Mouse (Mus musculus) neural tube, embryonic 14.5 days (tissue): ENCODE measurements at regions not wholly inside any gene's neighbourhood (a gene's known extent, or its start where the extent isn't known, plus 50 kb on each side); places are given as distances from the start of the nearest gene placed in this dataset.

Experiments
- ATAC-seq: fragments of 200-750 bp; cut with Nextera tagmentation; 2 replicates; pipeline ENCODE4 v1.8.0; 2017; ENCODE audit warnings: low read depth, mild to moderate bottlenecking, moderate TSS enrichment, moderate library complexity
- H3K27ac ChIP-seq: fragments of 300-500 bp; sonication (generic); 2 replicates; pipeline ENCODE4 v1.5.1; 2014; ENCODE audit warnings: low read depth, mild to moderate bottlenecking, control low read depth, low read length, moderate library complexity, mixed read lengths
- H3K27me3 ChIP-seq: fragments of 300-500 bp; sonication (generic); 2 replicates; pipeline ENCODE4 v1.6.1; 2014; ENCODE audit warnings: low read length; ENCODE audit not compliant: control insufficient read depth, insufficient read depth
- H3K36me3 ChIP-seq: fragments of 300-500 bp; sonication (generic); 2 replicates; pipeline ENCODE4 v1.6.1; 2014; ENCODE audit warnings: low read length, mixed read lengths; ENCODE audit not compliant: control insufficient read depth, insufficient read depth
- H3K4me1 ChIP-seq: fragments of 300-500 bp; sonication (generic); 2 replicates; pipeline ENCODE4 v1.6.1; 2014; ENCODE audit warnings: low read length; ENCODE audit not compliant: control insufficient read depth, insufficient read depth
- H3K4me2 ChIP-seq: fragments of 300-500 bp; sonication (generic); 2 replicates; pipeline ENCODE4 v1.6.1; 2014; ENCODE audit warnings: mild to moderate bottlenecking, low read depth, low read length, control low read depth
- H3K4me3 ChIP-seq: fragments of 300-500 bp; sonication (generic); 2 replicates; pipeline ENCODE4 v1.5.1; 2014; ENCODE audit warnings: low read depth, low read length, control low read depth, mixed read lengths
- H3K9ac ChIP-seq: fragments of 300-500 bp; sonication (generic); replicated peaks from 2 replicates; pipeline ENCODE4 v1.6.1; 2014; ENCODE audit warnings: low read depth, mild to moderate bottlenecking, control low read depth, low read length, mixed read lengths
- H3K9me3 ChIP-seq: fragments of 300-500 bp; sonication (generic); 2 replicates; pipeline ENCODE4 v1.6.1; 2016; ENCODE audit warnings: low read length; ENCODE audit not compliant: control insufficient read depth
- WGBS: fragments of 180-500 bp; shearing (Covaris S2); extraction: QIAGEN DNeasy Blood & Tissue Kit; methylation state at CpG from one replicate; pipeline ENCODE4 v1.1.7; 2014; 5-methylcytosine and 5-hydroxymethylcytosine counted together

- ATAC-seq = no peak
- H3K27me3 ChIP-seq = no peaks in the 10 kb centered on the region
- H3K4me1 ChIP-seq = no peaks in the 10 kb centered on the region
- no peaks in the 10 kb centered on the region for H3K36me3 ChIP-seq
- H3K4me3 ChIP-seq = no peak overlapping the region
- no peak overlapping the region for H3K4me2 ChIP-seq
- H3K9me3 ChIP-seq = no peaks in the 10 kb centered on the region
- no peak overlapping the region for H3K9ac ChIP-seq
- WGBS = 87% methylated on average over 7 of the region's 7 CpGs
- no peak overlapping the region for H3K27ac ChIP-seq
Measured at GRCm38 (mm10) chr10:85242701-85243100, 57.8 kb upstream of the Cry1 start.

- Histone ChIP-seq H3K4me1 (no peaks in the 10 kb centered on the region), H3K27me3 (no peaks in the 10 kb centered on the region), H3K4me3 (no peak overlapping the region), H3K4me2 (no peak overlapping the region), H3K27ac (no peak overlapping the region), H3K9ac (no peak overlapping the region), H3K36me3 (no peaks in the 10 kb centered on the region), H3K9me3 (no peaks in the 10 kb centered on the region)
- ATAC-seq = no peak
- 88% methylated on average over 6 of the region's 6 CpGs for WGBS
Measured at GRCm38 (mm10) chr10:85243556-85243955, 58.7 kb upstream of the Cry1 start.

GRCm38 (mm10) chr10:85265746-85266145, 80.9 kb upstream of the Cry1 start:
- H3K9me3 ChIP-seq = no peaks in the 10 kb centered on the region
- no peak overlapping the region for H3K4me3 ChIP-seq
- no peak overlapping the region for H3K4me2 ChIP-seq
- no peaks in the 10 kb centered on the region for H3K36me3 ChIP-seq
- H3K4me1 ChIP-seq = no peaks in the 10 kb centered on the region
- WGBS = 56% methylated on average over 5 of the region's 5 CpGs
- H3K27me3 ChIP-seq = no peaks in the 10 kb centered on the region
- H3K27ac ChIP-seq = no peak overlapping the region
- no peak overlapping the region for H3K9ac ChIP-seq
- ATAC-seq = no peak

- Histone ChIP-seq H3K9me3 (no peaks in the 10 kb centered on the region), H3K27ac (no peak overlapping the region), H3K9ac (no peak overlapping the region), H3K36me3 (no peaks in the 10 kb centered on the region), H3K27me3 (no peaks in the 10 kb centered on the region), H3K4me1 (no peaks in the 10 kb centered on the region), H3K4me2 (no peak overlapping the region), H3K4me3 (no peak overlapping the region)
- WGBS = 45% methylated on average over 10 of the region's 10 CpGs
- no peak for ATAC-seq
Measured at GRCm38 (mm10) chr10:85266148-85266547, 81.3 kb upstream of the Cry1 start.

GRCm38 (mm10) chr10:85266796-85267195, 81.9 kb upstream of the Cry1 start:
- 86% methylated on average over 4 of the region's 4 CpGs for WGBS
- ATAC-seq = no peak
- no peak overlapping the region for H3K4me2 ChIP-seq

GRCm38 (mm10) chr10:85270209-85270608, 85.3 kb upstream of the Cry1 start:
- H3K4me1 ChIP-seq = 0 out of 2 replicates have a peak, but pooled peaks cover 8% of the 10 kb centered on the region
- H3K36me3 ChIP-seq = no peaks in the 10 kb centered on the region
- no peak overlapping the region for H3K27ac ChIP-seq
- ATAC-seq = no peak
- no peaks in the 10 kb centered on the region for H3K27me3 ChIP-seq
- no peak overlapping the region for H3K4me2 ChIP-seq
- no peaks in the 10 kb centered on the region for H3K9me3 ChIP-seq
- H3K4me3 ChIP-seq = no peak overlapping the region
- no peak overlapping the region for H3K9ac ChIP-seq
- WGBS = 87% methylated on average over 6 of the region's 6 CpGs

More at GRCm38 (mm10) chr10:85266796-85267195, 81.9 kb upstream of the Cry1 start:
- H3K9me3 ChIP-seq = no peaks in the 10 kb centered on the region
- H3K27ac ChIP-seq = no peak overlapping the region
- H3K27me3 ChIP-seq = no peaks in the 10 kb centered on the region
- no peaks in the 10 kb centered on the region for H3K36me3 ChIP-seq
- 0 out of 2 replicates have a peak, but pooled peaks cover 5% of the 10 kb centered on the region for H3K4me1 ChIP-seq
- H3K9ac ChIP-seq = no peak overlapping the region
- no peak overlapping the region for H3K4me3 ChIP-seq

- Histone ChIP-seq H3K9ac (no peak overlapping the region), H3K9me3 (no peaks in the 10 kb centered on the region), H3K4me3 (no peak overlapping the region), H3K4me2 (no peak overlapping the region), H3K27me3 (no peaks in the 10 kb centered on the region), H3K27ac (no peak overlapping the region), H3K4me1 (0 out of 2 replicates have a peak, but pooled peaks cover 2% of the 10 kb centered on the region), H3K36me3 (no peaks in the 10 kb centered on the region)
- no peak for ATAC-seq
- WGBS = 95% methylated on average over 2 of the region's 2 CpGs
Measured at GRCm38 (mm10) chr10:85276793-85277192, 91.9 kb upstream of the Cry1 start.

- H3K4me1 ChIP-seq = 0 out of 2 replicates have a peak, but pooled peaks cover 6% of the 10 kb centered on the region
- H3K4me2 ChIP-seq = no peak overlapping the region
- no peaks in the 10 kb centered on the region for H3K27me3 ChIP-seq
- no peaks in the 10 kb centered on the region for H3K9me3 ChIP-seq
- no peak overlapping the region for H3K9ac ChIP-seq
- ATAC-seq = peak; percentile 73
- no peak overlapping the region for H3K4me3 ChIP-seq
- WGBS = 76% methylated on average over 5 of the region's 5 CpGs
- H3K36me3 ChIP-seq = no peaks in the 10 kb centered on the region
- H3K27ac ChIP-seq = no peak overlapping the region
Measured at GRCm38 (mm10) chr10:85291733-85292476, 94.7 kb upstream of the Btbd11 start.

- whole genome bisulfite sequencing = 37% methylated on average over 2 of the region's 2 CpGs
- Histone ChIP-seq H3K4me1 (0 out of 2 replicates have a peak, but pooled peaks cover 6% of the 10 kb centered on the region), H3K27me3 (no peaks in the 10 kb centered on the region), H3K4me3 (no peak overlapping the region), H3K9me3 (no peaks in the 10 kb centered on the region), H3K4me2 (no peak overlapping the region), H3K9ac (no peak overlapping the region), H3K36me3 (no peaks in the 10 kb centered on the region), H3K27ac (no peak overlapping the region)
- ATAC-seq = peak; percentile 89
Measured at GRCm38 (mm10) chr10:85292477-85292855, 94.1 kb upstream of the Btbd11 start.
